Mouse (Mus musculus): Measurements from ENCODE around the gene Clasrp. TPM values are rescaled to one million over a fixed set of nuclear protein-coding genes. Genes with fewer than 3 reads are reported as not detected.

Clasrp gene
- total and polyA plus RNA-seq, 3 experiments = 34.4 to 280 (median 37.3) TPM

- no peak for DNase-seq
These were observed 72.0 kb downstream of the Clasrp start for GRCm38 (mm10) chr7:19532240-19532639.

GRCm38 (mm10) chr7:19531077-19531476, 73.2 kb downstream of the Clasrp start:
- no peak for DNase-seq

Other genes starting within 250 kb of the Clasrp start
- gene Cd3eap, start 245.0 kb downstream of the Clasrp start, total RNA-seq (2021) = 10 to 100 TPM; 13.2 to 13.3 TPM
- gene Cd3eap, start 245.0 kb downstream of the Clasrp start, polyA plus RNA-seq (2012; rRNA removed) = 12.3 and 21.5 TPM in 2 replicates
- gene Ppp1r13l, start 244.7 kb downstream of the Clasrp start, total RNA-seq (2021) = 1 to 10 TPM; 6.5 to 8.3 TPM
- gene Ppp1r13l, start 244.7 kb downstream of the Clasrp start, polyA plus RNA-seq (2012; rRNA removed) = 16.9 and 20.2 TPM in 2 replicates
- 10 to 100 TPM; 21.7 to 25.5 TPM for gene Ercc2, start 222.5 kb downstream of the Clasrp start, total RNA-seq (2021)
- 92.3 and 94.7 TPM in 2 replicates for gene Ercc2, start 222.5 kb downstream of the Clasrp start, polyA plus RNA-seq (2012; rRNA removed)
- gene Klc3, start 200.4 kb downstream of the Clasrp start, total RNA-seq (2021) = 1 to 10 TPM in 1 of 2 experiments, under 1 TPM in 1; 0.98 to 5.2 TPM
- gene Klc3, start 200.4 kb downstream of the Clasrp start, polyA plus RNA-seq (2012; rRNA removed) = 1.3 and 3.7 TPM in 2 replicates
- not detected for gene Ckm, start 199.7 kb downstream of the Clasrp start, total RNA-seq (2021)
- 0.84 and 1.0 TPM in 2 replicates for gene Ckm, start 199.7 kb downstream of the Clasrp start, polyA plus RNA-seq (2012; rRNA removed)
- gene Mark4, start 145.7 kb downstream of the Clasrp start, total RNA-seq (2021) = 10 to 100 TPM; 40.5 to 56.8 TPM
- 71.6 and 79.0 TPM in 2 replicates for gene Mark4, start 145.7 kb downstream of the Clasrp start, polyA plus RNA-seq (2012; rRNA removed)
- gene Exoc3l2, start 141.2 kb downstream of the Clasrp start, total RNA-seq (2021) = 10 to 100 TPM; 31.9 to 58.8 TPM
- gene Exoc3l2, start 141.2 kb downstream of the Clasrp start, polyA plus RNA-seq (2012; rRNA removed) = 55.3 and 57.9 TPM in 2 replicates
- 10 to 100 TPM in 1 of 2 experiments, 1 to 10 TPM in 1; 9.8 to 13.2 TPM for gene Bloc1s3, start 96.1 kb downstream of the Clasrp start, total RNA-seq (2021)
- gene Bloc1s3, start 96.1 kb downstream of the Clasrp start, polyA plus RNA-seq (2012; rRNA removed) = 31.9 and 37.2 TPM in 2 replicates
- 10 to 100 TPM; 70.2 to 81.4 TPM for gene Trappc6a, start 96.1 kb downstream of the Clasrp start, total RNA-seq (2021)
- gene Trappc6a, start 96.1 kb downstream of the Clasrp start, polyA plus RNA-seq (2012; rRNA removed) = 253 and 254 TPM in 2 replicates
- under 1 TPM in 1 of 2 experiments, not detected in 1; 0.14 TPM for gene Nkpd1, start 86.6 kb downstream of the Clasrp start, total RNA-seq (2021)
- 0.38 and 0.64 TPM in 2 replicates for gene Nkpd1, start 86.6 kb downstream of the Clasrp start, polyA plus RNA-seq (2012; rRNA removed)
- gene Ppp1r37, start 41.4 kb downstream of the Clasrp start, total RNA-seq (2021) = 10 to 100 TPM; 68.3 to 70.8 TPM
- gene Ppp1r37, start 41.4 kb downstream of the Clasrp start, polyA plus RNA-seq (2012; rRNA removed) = 159 and 163 TPM in 2 replicates
- under 1 TPM; 0.69 to 0.98 TPM for gene Zfp296, start 27.2 kb downstream of the Clasrp start, total RNA-seq (2021)
- gene Zfp296, start 27.2 kb downstream of the Clasrp start, polyA plus RNA-seq (2012; rRNA removed) = 3.1 and 3.4 TPM in 2 replicates
- 10 to 100 TPM; 83.8 to 84.2 TPM for gene Gemin7, start 26.9 kb downstream of the Clasrp start, total RNA-seq (2021)
- 177 and 183 TPM in 2 replicates for gene Gemin7, start 26.9 kb downstream of the Clasrp start, polyA plus RNA-seq (2012; rRNA removed)
- gene Relb, start 25.0 kb upstream of the Clasrp start, total RNA-seq (2021) = 10 to 100 TPM; 26.5 to 33.9 TPM
- 79.2 and 85.8 TPM in 2 replicates for gene Relb, start 25.0 kb upstream of the Clasrp start, polyA plus RNA-seq (2012; rRNA removed)
- gene Clptm1, start 60.5 kb upstream of the Clasrp start, total RNA-seq (2021) = 100 to 1,000 TPM; 151 to 152 TPM
- 157 and 178 TPM in 2 replicates for gene Clptm1, start 60.5 kb upstream of the Clasrp start, polyA plus RNA-seq (2012; rRNA removed)
- gene Apoc2, start 73.5 kb upstream of the Clasrp start, total RNA-seq (2021) = 1 to 10 TPM in 1 of 2 experiments, not detected in 1; 3.1 TPM
- gene Apoc2, start 73.5 kb upstream of the Clasrp start, polyA plus RNA-seq (2012; rRNA removed) = 0.28 TPM in 1 of 2 replicates, not detected in the other
- 1 to 10 TPM; 1.5 to 1.9 TPM for gene Gm44805, start 76.9 kb upstream of the Clasrp start, total RNA-seq (2021)
- gene Gm44805, start 76.9 kb upstream of the Clasrp start, polyA plus RNA-seq (2012; rRNA removed) = 2.3 and 4.1 TPM in 2 replicates
- gene Apoc4, start 77.0 kb upstream of the Clasrp start, total RNA-seq (2021) = 100 to 1,000 TPM in 1 of 2 experiments, 10 to 100 TPM in 1; 40.7 to 204 TPM
- gene Apoc4, start 77.0 kb upstream of the Clasrp start, polyA plus RNA-seq (2012; rRNA removed) = 95.0 and 181 TPM in 2 replicates
- 1,000 to 10,000 TPM in 1 of 2 experiments, 100 to 1,000 TPM in 1; 204 to 1,066 TPM for gene Apoc1, start 88.2 kb upstream of the Clasrp start, total RNA-seq (2021)
- 76.5 and 212 TPM in 2 replicates for gene Apoc1, start 88.2 kb upstream of the Clasrp start, polyA plus RNA-seq (2012; rRNA removed)
- gene Apoe, start 94.7 kb upstream of the Clasrp start, total RNA-seq (2021) = 1,000 to 10,000 TPM; 1,105 to 1,118 TPM
- 1,670 and 1,938 TPM in 2 replicates for gene Apoe, start 94.7 kb upstream of the Clasrp start, polyA plus RNA-seq (2012; rRNA removed)
- gene Tomm40, start 111.0 kb upstream of the Clasrp start, total RNA-seq (2021) = 100 to 1,000 TPM; 115 to 143 TPM
- gene Tomm40, start 111.0 kb upstream of the Clasrp start, polyA plus RNA-seq (2012; rRNA removed) = 164 and 165 TPM in 2 replicates
- 10 to 100 TPM; 76.9 to 98.1 TPM for gene Nectin2, start 146.0 kb upstream of the Clasrp start, total RNA-seq (2021)
- gene Nectin2, start 146.0 kb upstream of the Clasrp start, polyA plus RNA-seq (2012; rRNA removed) = 138 and 165 TPM in 2 replicates
- 10 to 100 TPM; 35.9 to 61.1 TPM for gene Bcam, start 166.5 kb upstream of the Clasrp start, total RNA-seq (2021)
- 103 and 108 TPM in 2 replicates for gene Bcam, start 166.5 kb upstream of the Clasrp start, polyA plus RNA-seq (2012; rRNA removed)
- not detected for gene Cblc, start 192.3 kb upstream of the Clasrp start, total RNA-seq (2021)
- 0.60 TPM in 1 of 2 replicates, not detected in the other for gene Cblc, start 192.3 kb upstream of the Clasrp start, polyA plus RNA-seq (2012; rRNA removed)
- 10 to 100 TPM; 26.7 to 34.1 TPM for gene Bcl3, start 218.3 kb upstream of the Clasrp start, total RNA-seq (2021)
- 155 and 161 TPM in 2 replicates for gene Bcl3, start 218.3 kb upstream of the Clasrp start, polyA plus RNA-seq (2012; rRNA removed)
- under 1 TPM in 1 of 2 experiments, not detected in 1; 0.86 TPM for gene Gm19345, start 247.5 kb upstream of the Clasrp start, total RNA-seq (2021)
- gene Gm19345, start 247.5 kb upstream of the Clasrp start, polyA plus RNA-seq (2012; rRNA removed) = 0.71 and 1.3 TPM in 2 replicates

All from adrenal gland, adult 2 months (tissue).